Mouse (Mus musculus): ENCODE data around the gene Map6. TPM values are rescaled to one million over a fixed set of nuclear protein-coding genes. Genes with fewer than 3 reads are reported as not detected.

Gene Map6
- polyA plus RNA-seq, 2 experiments: 0.01 TPM; not detected in 1

GRCm38 (mm10) chr7:99323321-99323700 lies 56.1 kb downstream of the Map6 start:
- H3K27ac ChIP-seq: no peak overlapping the region
- H3K4me2 ChIP-seq (ENCODE audit: low read depth): no peak overlapping the region
- WGBS (ENCODE audit: insufficient replicate concordance): 62% methylated on average over 9 of the region's 9 CpGs
- no peak overlapping the region for H3K9ac ChIP-seq (replicated peaks)
- H3K4me1 ChIP-seq (replicated peaks; ENCODE audit: control insufficient read depth in 2 of 2, insufficient read depth in 2 of 2, low read length in 1 of 2): no peaks in the 10 kb centered on the region
- no peaks in the 10 kb centered on the region for H3K9me3 ChIP-seq (ENCODE audit: control insufficient read depth, low read length)
- no peaks in the 10 kb centered on the region for H3K36me3 ChIP-seq (replicated peaks; ENCODE audit: control insufficient read depth, insufficient read depth, low read depth)
- ATAC-seq (ENCODE audit: insufficient read depth) (no peak), DNase-seq (ENCODE audit: low read depth in 3 of 3, low spot score in 3 of 3) (no peak)
- H3K4me3 ChIP-seq (ENCODE audit: insufficient read depth in 1 of 2, low read depth in 2 of 2, low read length in 2 of 2): no peak overlapping the region
- TF ChIP-seq EP300 (IDR thresholded peaks at IDR 0.05; ENCODE audit: low read depth) (no peak), CTCF (IDR thresholded peaks at IDR 0.05; ENCODE audit: low read depth) (no peak)
- no peaks in the 10 kb centered on the region; the same call in 1 of the 2 replicates for H3K27me3 ChIP-seq (ENCODE audit: control insufficient read depth, insufficient read depth, low read length)

- TF ChIP-seq EP300 (IDR thresholded peaks at IDR 0.05; ENCODE audit: low read depth) (no peak), CTCF (IDR thresholded peaks at IDR 0.05; ENCODE audit: low read depth) (no peak)
- no peak for DNase-seq (ENCODE audit: low read depth in 3 of 3, low spot score in 3 of 3)
- Histone ChIP-seq H3K27ac (no peak overlapping the region), H3K4me3 (ENCODE audit: insufficient read depth in 1 of 2, low read depth in 2 of 2, low read length in 2 of 2) (no peak overlapping the region), H3K36me3 (replicated peaks; ENCODE audit: control insufficient read depth, insufficient read depth, low read depth) (no peaks in the 10 kb centered on the region), H3K4me1 (replicated peaks; ENCODE audit: control insufficient read depth in 2 of 2, insufficient read depth in 2 of 2, low read length in 1 of 2) (no peaks in the 10 kb centered on the region), H3K27me3 (ENCODE audit: control insufficient read depth, insufficient read depth, low read length) (no peaks in the 10 kb centered on the region; the same call in 1 of the 2 replicates), H3K4me2 (ENCODE audit: low read depth) (no peak overlapping the region), H3K9me3 (ENCODE audit: control insufficient read depth, low read length) (no peaks in the 10 kb centered on the region), H3K9ac (replicated peaks) (no peak overlapping the region)
- ATAC-seq (ENCODE audit: insufficient read depth): no peak
- 32% methylated on average over 10 of the region's 10 CpGs for WGBS (ENCODE audit: insufficient replicate concordance)
Measured at GRCm38 (mm10) chr7:99324810-99325209, 57.6 kb downstream of the Map6 start.

- H3K4me1 ChIP-seq (replicated peaks; ENCODE audit: control insufficient read depth in 2 of 2, insufficient read depth in 2 of 2, low read length in 1 of 2): no peaks in the 10 kb centered on the region
- H3K27me3 ChIP-seq (ENCODE audit: control insufficient read depth, insufficient read depth, low read length): no peaks in the 10 kb centered on the region; the same call in 1 of the 2 replicates
- H3K4me2 ChIP-seq (ENCODE audit: low read depth): no peak overlapping the region
- H3K9me3 ChIP-seq (ENCODE audit: control insufficient read depth, low read length): no peaks in the 10 kb centered on the region
- H3K9ac ChIP-seq (replicated peaks): no peak overlapping the region
- H3K4me3 ChIP-seq (ENCODE audit: insufficient read depth in 1 of 2, low read depth in 2 of 2, low read length in 2 of 2): no peak overlapping the region
- DNase-seq (ENCODE audit: low read depth in 3 of 3, low spot score in 3 of 3): no peak
- no peaks in the 10 kb centered on the region for H3K36me3 ChIP-seq (replicated peaks; ENCODE audit: control insufficient read depth, insufficient read depth, low read depth)
- no peak overlapping the region for H3K27ac ChIP-seq
- no peak for ATAC-seq (ENCODE audit: insufficient read depth)
- no peak for TF ChIP-seq EP300 (IDR thresholded peaks at IDR 0.05; ENCODE audit: low read depth)
- TF ChIP-seq CTCF (IDR thresholded peaks at IDR 0.05; ENCODE audit: low read depth): no peak
- WGBS (ENCODE audit: insufficient replicate concordance): 47% methylated on average over 6 of the region's 6 CpGs
Measured at GRCm38 (mm10) chr7:99326128-99326527, 58.9 kb downstream of the Map6 start.

- no peaks in the 10 kb centered on the region for H3K4me1 ChIP-seq (replicated peaks; ENCODE audit: control insufficient read depth in 2 of 2, insufficient read depth in 2 of 2, low read length in 1 of 2)
- 47% methylated on average over 4 of the region's 4 CpGs for WGBS (ENCODE audit: insufficient replicate concordance)
- no peaks in the 10 kb centered on the region for H3K36me3 ChIP-seq (replicated peaks; ENCODE audit: control insufficient read depth, insufficient read depth, low read depth)
- no peaks in the 10 kb centered on the region; the same call in 1 of the 2 replicates for H3K27me3 ChIP-seq (ENCODE audit: control insufficient read depth, insufficient read depth, low read length)
- H3K9ac ChIP-seq (replicated peaks): no peak overlapping the region
- H3K4me3 ChIP-seq (ENCODE audit: insufficient read depth in 1 of 2, low read depth in 2 of 2, low read length in 2 of 2): no peak overlapping the region
- no peak overlapping the region for H3K27ac ChIP-seq
- DNase-seq (ENCODE audit: low read depth in 3 of 3, low spot score in 3 of 3) (no peak), ATAC-seq (ENCODE audit: insufficient read depth) (no peak)
- H3K4me2 ChIP-seq (ENCODE audit: low read depth): no peak overlapping the region
- no peak for TF ChIP-seq CTCF (IDR thresholded peaks at IDR 0.05; ENCODE audit: low read depth)
- no peak for TF ChIP-seq EP300 (IDR thresholded peaks at IDR 0.05; ENCODE audit: low read depth)
- no peaks in the 10 kb centered on the region for H3K9me3 ChIP-seq (ENCODE audit: control insufficient read depth, low read length)
Measured at GRCm38 (mm10) chr7:99328847-99329246, 61.6 kb downstream of the Map6 start.

- ATAC-seq (ENCODE audit: insufficient read depth): no peak
- H3K9ac ChIP-seq (replicated peaks): no peak overlapping the region
- no peak for DNase-seq (ENCODE audit: low read depth in 3 of 3, low spot score in 3 of 3)
- no peak overlapping the region for H3K27ac ChIP-seq
- H3K9me3 ChIP-seq (ENCODE audit: control insufficient read depth, low read length): no peaks in the 10 kb centered on the region
- no peak overlapping the region for H3K4me3 ChIP-seq (ENCODE audit: insufficient read depth in 1 of 2, low read depth in 2 of 2, low read length in 2 of 2)
- H3K36me3 ChIP-seq (replicated peaks; ENCODE audit: control insufficient read depth, insufficient read depth, low read depth): no peaks in the 10 kb centered on the region
- no peaks in the 10 kb centered on the region; the same call in 1 of the 2 replicates for H3K27me3 ChIP-seq (ENCODE audit: control insufficient read depth, insufficient read depth, low read length)
- no peak overlapping the region for H3K4me2 ChIP-seq (ENCODE audit: low read depth)
- no peak for TF ChIP-seq CTCF (IDR thresholded peaks at IDR 0.05; ENCODE audit: low read depth)
- no peak for TF ChIP-seq EP300 (IDR thresholded peaks at IDR 0.05; ENCODE audit: low read depth)
- WGBS (ENCODE audit: insufficient replicate concordance): 60% methylated on average over 5 of the region's 5 CpGs
- no peaks in the 10 kb centered on the region for H3K4me1 ChIP-seq (replicated peaks; ENCODE audit: control insufficient read depth in 2 of 2, insufficient read depth in 2 of 2, low read length in 1 of 2)
Measured at GRCm38 (mm10) chr7:99330012-99330411, 62.8 kb downstream of the Map6 start.

Measured in liver, embryonic 14.5 days (tissue).